Mouse (Mus musculus): Measurements from ENCODE around the gene Tmem126b. TPM values are rescaled to one million over a fixed set of nuclear protein-coding genes. Genes with fewer than 3 reads are reported as not detected.

Tmem126b gene
- polyA plus RNA-seq (2015; fragmentation: Nextera tagmentation; extraction: Ambion mirVana) = 32.0 and 36.2 TPM in 2 replicates

- peak within 1 kb of the TSS; percentile 70 for H3K27ac ChIP-seq (ENCODE audit: low read length)
- H3K36me3 ChIP-seq (ENCODE audit: control insufficient read depth, insufficient read depth) = no peaks in the 10 kb centered on the region
- no peaks in the 10 kb centered on the region for H3K9me3 ChIP-seq (ENCODE audit: control insufficient read depth, low read length)
- peaks cover 6% of the 10 kb centered on the region for H3K4me1 ChIP-seq (replicated peaks; ENCODE audit: control insufficient read depth, insufficient read depth, low read length)
- H3K4me3 ChIP-seq (replicated peaks; ENCODE audit: low read length) = peak within 1 kb of the TSS; percentile 55
- H3K4me2 ChIP-seq (ENCODE audit: low read length) = peak within 1 kb of the TSS; percentile 83
- H3K27me3 ChIP-seq (replicated peaks; ENCODE audit: control insufficient read depth, insufficient read depth, low read length) = no peaks in the 10 kb centered on the region
- ATAC-seq = peak; percentile 100
- peak within 1 kb of the TSS; percentile 85 for H3K9ac ChIP-seq (replicated peaks; ENCODE audit: low read depth, low read length)
- WGBS = under 1% methylated on average over 36 of the region's 36 CpGs
These were observed at the start of gene Tmem126b for GRCm38 (mm10) chr7:90475793-90476312. Tmem126b (minus strand) TSS chr7:90476001.

DNA sequence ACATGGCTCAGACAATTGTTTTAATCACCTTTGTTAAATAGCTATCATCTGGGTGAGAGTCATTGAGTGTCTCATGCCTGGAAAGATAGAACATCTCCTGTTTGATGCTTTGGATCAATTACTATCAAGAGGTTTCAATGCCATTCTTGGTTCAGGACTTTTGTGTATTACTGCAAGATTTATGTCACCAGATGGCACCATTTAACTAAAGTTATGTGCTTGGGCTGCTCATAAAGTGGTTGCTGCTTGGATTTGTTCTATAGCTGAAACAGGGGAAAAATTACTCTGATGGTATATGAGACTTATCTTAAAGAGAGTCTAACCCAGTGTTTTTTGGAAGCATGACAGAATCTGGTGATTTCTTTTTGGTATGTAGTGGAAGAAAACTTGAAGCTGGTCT lies 36.5 kb upstream of the Tmem126b start:
- ATAC-seq = peak; percentile 85
- H3K36me3 ChIP-seq (ENCODE audit: control insufficient read depth, insufficient read depth) = no peaks in the 10 kb centered on the region
- no peaks in the 10 kb centered on the region for H3K9me3 ChIP-seq (ENCODE audit: control insufficient read depth, low read length)
- H3K27me3 ChIP-seq (replicated peaks; ENCODE audit: control insufficient read depth, insufficient read depth, low read length) = no peaks in the 10 kb centered on the region
- no peak overlapping the region for H3K9ac ChIP-seq (replicated peaks; ENCODE audit: low read depth, low read length)
- H3K4me2 ChIP-seq (ENCODE audit: low read length) = no peak overlapping the region
- H3K27ac ChIP-seq (ENCODE audit: low read length) = no peak overlapping the region
- H3K4me1 ChIP-seq (replicated peaks; ENCODE audit: control insufficient read depth, insufficient read depth, low read length) = no peaks in the 10 kb centered on the region
- H3K4me3 ChIP-seq (replicated peaks; ENCODE audit: low read length) = no peak overlapping the region

DNA sequence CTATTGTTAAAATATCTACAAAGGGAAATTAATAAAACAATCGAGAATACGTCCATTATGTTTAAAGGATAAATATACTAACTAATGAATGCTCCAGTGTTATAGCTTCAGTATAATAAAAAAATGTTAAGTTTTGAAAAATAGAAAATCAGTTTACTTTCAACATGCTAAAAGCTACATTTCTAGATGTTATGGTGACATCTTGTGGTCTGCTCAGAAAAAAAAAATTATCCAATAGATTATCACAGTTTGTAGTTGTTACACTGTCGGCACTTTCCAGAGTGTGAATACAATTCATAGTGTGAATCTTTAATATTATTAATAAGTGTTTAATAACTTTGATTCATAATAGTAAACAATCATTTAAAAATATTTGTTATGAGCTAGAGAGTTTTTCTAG lies 32.3 kb upstream of the Tmem126b start:
- Histone ChIP-seq H3K4me2 (ENCODE audit: low read length) (no peak overlapping the region), H3K27me3 (replicated peaks; ENCODE audit: control insufficient read depth, insufficient read depth, low read length) (no peaks in the 10 kb centered on the region), H3K9me3 (ENCODE audit: control insufficient read depth, low read length) (no peaks in the 10 kb centered on the region), H3K4me3 (replicated peaks; ENCODE audit: low read length) (no peak overlapping the region), H3K27ac (ENCODE audit: low read length) (no peak overlapping the region), H3K36me3 (ENCODE audit: control insufficient read depth, insufficient read depth) (no peaks in the 10 kb centered on the region), H3K4me1 (replicated peaks; ENCODE audit: control insufficient read depth, insufficient read depth, low read length) (no peaks in the 10 kb centered on the region), H3K9ac (replicated peaks; ENCODE audit: low read depth, low read length) (no peak overlapping the region)
- 77% methylated on average over 3 of the region's 3 CpGs for WGBS
- no peak for ATAC-seq

GRCm38 (mm10) chr7:90482607-90483006 lies 6.8 kb upstream of the Tmem126b start:
- no peaks in the 10 kb centered on the region for H3K27me3 ChIP-seq (replicated peaks; ENCODE audit: control insufficient read depth, insufficient read depth, low read length)
- no peaks in the 10 kb centered on the region for H3K9me3 ChIP-seq (ENCODE audit: control insufficient read depth, low read length)
- 94% methylated on average over 2 of the region's 2 CpGs for WGBS
- H3K4me2 ChIP-seq (ENCODE audit: low read length) = no peak overlapping the region
- H3K36me3 ChIP-seq (ENCODE audit: control insufficient read depth, insufficient read depth) = no peaks in the 10 kb centered on the region
- H3K4me1 ChIP-seq (replicated peaks; ENCODE audit: control insufficient read depth, insufficient read depth, low read length) = no peaks in the 10 kb centered on the region
- no peak for ATAC-seq
- H3K27ac ChIP-seq (ENCODE audit: low read length) = no peak overlapping the region
- no peak overlapping the region for H3K9ac ChIP-seq (replicated peaks; ENCODE audit: low read depth, low read length)
- no peak overlapping the region for H3K4me3 ChIP-seq (replicated peaks; ENCODE audit: low read length)

- WGBS = under 1% methylated on average over 32 of the region's 32 CpGs
- Histone ChIP-seq H3K27me3 (replicated peaks; ENCODE audit: control insufficient read depth, insufficient read depth, low read length) (no peaks in the 10 kb centered on the region), H3K4me2 (ENCODE audit: low read length) (peak within 1 kb of the TSS; percentile 83), H3K9me3 (ENCODE audit: control insufficient read depth, low read length) (no peaks in the 10 kb centered on the region), H3K9ac (replicated peaks; ENCODE audit: low read depth, low read length) (peak within 1 kb of the TSS; percentile 85), H3K36me3 (ENCODE audit: control insufficient read depth, insufficient read depth) (no peaks in the 10 kb centered on the region), H3K4me1 (replicated peaks; ENCODE audit: control insufficient read depth, insufficient read depth, low read length) (peaks cover 6% of the 10 kb centered on the region), H3K27ac (ENCODE audit: low read length) (peak within 1 kb of the TSS; percentile 70), H3K4me3 (replicated peaks; ENCODE audit: low read length) (peak within 1 kb of the TSS; percentile 55)
- ATAC-seq = 0 out of 2 replicates have a peak, but pooled peaks have one; percentile 1
These were observed 778 bp upstream of the Tmem126b start, which contains the start of gene Dlg2 for GRCm38 (mm10) chr7:90476313-90477245. Dlg2 (plus strand) TSS chr7:90476672.

GRCm38 (mm10) chr7:90473511-90473910 lies 2.3 kb downstream of the Tmem126b start:
- Histone ChIP-seq H3K27ac (ENCODE audit: low read length) (no peak overlapping the region), H3K4me1 (replicated peaks; ENCODE audit: control insufficient read depth, insufficient read depth, low read length) (peaks cover 6% of the 10 kb centered on the region), H3K9ac (replicated peaks; ENCODE audit: low read depth, low read length) (no peak overlapping the region), H3K36me3 (ENCODE audit: control insufficient read depth, insufficient read depth) (peaks cover 2% of the 10 kb centered on the region; the same call in 1 of the 2 replicates), H3K4me2 (ENCODE audit: low read length) (no peak overlapping the region), H3K27me3 (replicated peaks; ENCODE audit: control insufficient read depth, insufficient read depth, low read length) (no peaks in the 10 kb centered on the region), H3K9me3 (ENCODE audit: control insufficient read depth, low read length) (no peaks in the 10 kb centered on the region), H3K4me3 (replicated peaks; ENCODE audit: low read length) (no peak overlapping the region)
- ATAC-seq = no peak
- WGBS = 66% methylated on average over 2 of the region's 2 CpGs

DNA sequence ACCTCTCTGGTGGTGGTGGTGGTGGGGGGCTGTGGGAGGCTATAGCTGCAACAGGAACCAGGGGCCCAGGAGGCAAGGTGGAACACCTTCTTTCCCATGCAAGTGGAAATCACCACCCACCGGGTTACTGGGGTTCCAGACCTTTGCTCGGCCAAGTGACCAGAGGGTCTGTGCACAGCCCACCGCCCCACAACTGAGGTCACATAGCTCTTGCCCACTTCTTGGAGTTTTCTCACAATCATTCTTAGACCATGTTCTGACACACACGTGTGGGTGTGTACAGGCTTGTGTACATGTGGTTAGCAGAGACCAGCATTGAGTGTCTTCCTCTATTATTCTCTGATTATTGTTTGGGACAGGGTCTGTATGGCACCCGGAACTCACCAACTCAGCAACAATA lies 14.4 kb downstream of the Tmem126b start:
- H3K27ac ChIP-seq (ENCODE audit: low read length) = no peak overlapping the region
- WGBS = 91% methylated on average over 5 of the region's 5 CpGs
- ATAC-seq = no peak
- H3K9me3 ChIP-seq (ENCODE audit: control insufficient read depth, low read length) = no peaks in the 10 kb centered on the region
- no peak overlapping the region for H3K9ac ChIP-seq (replicated peaks; ENCODE audit: low read depth, low read length)
- no peak overlapping the region for H3K4me2 ChIP-seq (ENCODE audit: low read length)
- no peaks in the 10 kb centered on the region for H3K27me3 ChIP-seq (replicated peaks; ENCODE audit: control insufficient read depth, insufficient read depth, low read length)
- H3K4me1 ChIP-seq (replicated peaks; ENCODE audit: control insufficient read depth, insufficient read depth, low read length) = peaks cover 4% of the 10 kb centered on the region; the same call in 1 of the 2 replicates
- H3K36me3 ChIP-seq (ENCODE audit: control insufficient read depth, insufficient read depth) = no peaks in the 10 kb centered on the region
- no peak overlapping the region for H3K4me3 ChIP-seq (replicated peaks; ENCODE audit: low read length)

DNA sequence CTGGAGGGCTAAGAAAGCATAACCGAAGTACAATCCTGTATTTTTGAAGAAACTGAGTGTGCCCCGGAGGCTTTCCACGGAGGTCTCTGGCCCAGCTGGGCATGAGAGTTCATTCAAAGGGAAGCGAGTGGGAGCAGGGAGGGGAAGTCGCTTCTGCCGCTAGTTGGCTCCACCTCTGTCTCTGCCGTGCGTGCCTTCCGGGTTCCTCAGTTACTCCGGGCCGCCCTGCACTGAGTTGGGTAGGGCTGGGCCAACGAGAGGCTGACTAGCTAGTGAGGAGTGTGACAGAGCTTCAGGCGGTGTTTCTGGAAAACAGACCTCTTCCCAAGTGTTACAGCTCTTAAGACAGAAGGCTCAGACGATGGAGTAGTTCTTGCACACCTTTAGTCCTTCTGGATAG lies 14.9 kb downstream of the Tmem126b start:
- Histone ChIP-seq H3K9me3 (ENCODE audit: control insufficient read depth, low read length) (no peaks in the 10 kb centered on the region), H3K36me3 (ENCODE audit: control insufficient read depth, insufficient read depth) (no peaks in the 10 kb centered on the region), H3K4me3 (replicated peaks; ENCODE audit: low read length) (no peak overlapping the region), H3K27me3 (replicated peaks; ENCODE audit: control insufficient read depth, insufficient read depth, low read length) (no peaks in the 10 kb centered on the region), H3K4me1 (replicated peaks; ENCODE audit: control insufficient read depth, insufficient read depth, low read length) (peaks cover 9% of the 10 kb centered on the region), H3K4me2 (ENCODE audit: low read length) (no peak overlapping the region), H3K9ac (replicated peaks; ENCODE audit: low read depth, low read length) (no peak overlapping the region), H3K27ac (ENCODE audit: low read length) (no peak overlapping the region)
- 24% methylated on average over 14 of the region's 14 CpGs for WGBS
- no peak for ATAC-seq

DNA sequence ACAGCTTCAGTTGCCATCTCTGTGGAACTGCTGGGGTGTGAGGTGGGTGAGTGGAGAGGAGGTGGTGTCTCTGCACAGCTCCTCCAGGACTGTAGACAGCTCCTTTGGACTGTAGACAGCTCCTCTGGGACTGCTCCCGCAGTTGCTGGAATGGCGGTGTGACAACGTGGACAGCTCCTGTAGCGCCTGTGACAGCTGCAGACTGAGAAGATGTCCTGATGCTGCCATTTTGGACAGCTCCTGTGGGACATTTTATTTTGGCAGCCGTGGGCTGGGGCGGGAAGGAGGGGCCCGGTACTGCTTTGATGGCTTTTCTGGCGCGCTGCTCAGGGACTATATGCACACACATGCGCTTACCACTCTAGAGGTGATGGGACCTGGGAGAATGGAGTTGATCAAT lies 15.5 kb downstream of the Tmem126b start:
- Histone ChIP-seq H3K36me3 (ENCODE audit: control insufficient read depth, insufficient read depth) (no peaks in the 10 kb centered on the region), H3K4me3 (replicated peaks; ENCODE audit: low read length) (no peak overlapping the region), H3K4me2 (ENCODE audit: low read length) (no peak overlapping the region), H3K27me3 (replicated peaks; ENCODE audit: control insufficient read depth, insufficient read depth, low read length) (no peaks in the 10 kb centered on the region), H3K9me3 (ENCODE audit: control insufficient read depth, low read length) (no peaks in the 10 kb centered on the region), H3K9ac (replicated peaks; ENCODE audit: low read depth, low read length) (no peak overlapping the region), H3K27ac (ENCODE audit: low read length) (no peak overlapping the region), H3K4me1 (replicated peaks; ENCODE audit: control insufficient read depth, insufficient read depth, low read length) (peaks cover 13% of the 10 kb centered on the region)
- ATAC-seq = no peak
- 66% methylated on average over 10 of the region's 10 CpGs for WGBS
